Mouse (Mus musculus): Measurements from ENCODE around the gene Tor1a. TPM values are rescaled to one million over a fixed set of nuclear protein-coding genes. Genes with fewer than 3 reads are reported as not detected.
"Not testable (repeated sequence)": the region's sequence is repeated elsewhere in the genome, so short reads cannot be mapped to it uniquely, and the experiment has no call there.

Gene Tor1a
- polyA plus RNA-seq, 1 experiment from 2014 or later: 50.0 TPM

DNA sequence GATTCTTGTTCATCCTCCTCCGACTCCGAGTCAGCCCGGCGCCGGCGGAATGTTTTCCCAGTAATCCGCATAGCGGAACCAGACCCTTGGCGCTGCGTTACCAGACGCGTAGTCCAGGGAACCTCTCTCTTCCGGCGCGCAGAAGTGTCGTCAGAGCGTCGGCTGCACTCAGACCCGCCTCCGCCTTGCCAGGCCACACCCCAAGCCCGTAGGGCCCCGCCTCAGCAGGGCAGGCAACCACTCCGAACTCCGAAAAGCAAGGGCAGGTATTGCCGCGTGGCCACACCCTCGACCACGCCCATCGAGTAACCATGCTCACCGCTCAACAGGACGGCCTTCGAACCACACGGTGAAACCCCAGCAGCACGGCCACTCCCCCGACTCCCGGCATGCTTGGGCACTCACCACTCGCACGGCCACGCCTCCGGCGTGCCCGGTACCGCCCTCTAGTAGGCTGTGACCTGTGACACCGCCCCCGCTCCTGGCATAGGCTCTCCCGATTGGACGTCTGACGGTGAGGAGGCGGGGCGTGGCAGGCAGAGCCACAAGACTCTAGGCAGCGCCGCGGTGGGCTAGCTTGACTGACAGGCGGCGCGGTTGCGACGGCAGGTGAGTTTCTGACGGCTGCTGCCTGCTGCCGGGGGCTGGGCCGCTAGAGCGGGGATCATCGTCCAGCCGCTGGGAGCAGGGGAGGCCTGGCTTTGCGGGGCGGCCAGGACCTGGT lies 14.2 kb upstream of the Tor1a start, which contains the start of the genes BC005624 and Usp20:
Gene BC005624 (minus strand): TSS at position 412 of the 724 bp plus-strand sequence.
Gene Usp20 (plus strand): TSS at position 490 of the 724 bp plus-strand sequence.
- WGBS (ENCODE audit: missing documents): 0% methylated on average over 66 of the region's 66 CpGs
- peak within 1 kb of the TSS; percentile 36 for H3K27ac ChIP-seq
- H3K36me3 ChIP-seq (ENCODE audit: inconsistent target): peaks cover 22% of the 10 kb centered on the region; the same call in 1 of the 2 replicates

GRCm38 (mm10) chr2:30966826-30967225 lies 907 bp downstream of the Tor1a start:
- peak overlapping the region; percentile 79 for H3K4me3 ChIP-seq (ENCODE audit: inconsistent target)
- peaks cover 31% of the 10 kb centered on the region for H3K36me3 ChIP-seq (ENCODE audit: inconsistent target)
- H3K79me2 ChIP-seq (ENCODE audit: inconsistent target): peaks cover 53% of the 10 kb centered on the region
- H3K27ac ChIP-seq: peak overlapping the region; percentile 50
- WGBS (ENCODE audit: missing documents): 2% methylated on average over 16 of the region's 16 CpGs

More for the DNA sequence above, 14.2 kb upstream of the Tor1a start, which contains the start of the genes BC005624 and Usp20:
- Histone ChIP-seq H3K79me2 (ENCODE audit: inconsistent target) (peaks cover 11% of the 10 kb centered on the region), H3K4me3 (ENCODE audit: inconsistent target) (peak within 1 kb of the TSS; percentile 98)

DNA sequence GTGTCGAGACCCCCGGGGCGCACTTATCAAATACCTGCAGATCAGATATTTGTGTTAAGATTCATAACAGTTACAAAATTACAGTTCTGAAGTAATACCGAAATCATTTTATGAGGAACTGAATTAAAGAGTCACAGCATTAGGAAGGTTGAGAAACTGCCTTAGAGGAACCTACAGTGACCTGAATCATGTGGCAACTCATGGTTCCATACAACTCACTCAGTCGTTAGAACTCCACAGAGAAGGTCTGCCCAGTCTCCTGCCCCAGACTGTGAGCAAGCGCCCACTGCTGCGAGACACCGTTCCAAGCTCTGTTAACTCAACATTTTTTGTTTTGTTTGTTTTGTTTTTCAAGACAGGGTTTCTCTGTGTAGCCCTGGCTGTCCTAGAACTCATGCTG lies 2.1 kb downstream of the Tor1a start:
- Histone ChIP-seq H3K27ac (peak overlapping the region; percentile 50), H3K36me3 (ENCODE audit: inconsistent target) (peaks cover 43% of the 10 kb centered on the region), H3K79me2 (ENCODE audit: inconsistent target) (peaks cover 53% of the 10 kb centered on the region), H3K4me3 (ENCODE audit: inconsistent target) (no peak overlapping the region)
- whole genome bisulfite sequencing (ENCODE audit: missing documents): 19% methylated on average over 8 of the region's 8 CpGs

DNA sequence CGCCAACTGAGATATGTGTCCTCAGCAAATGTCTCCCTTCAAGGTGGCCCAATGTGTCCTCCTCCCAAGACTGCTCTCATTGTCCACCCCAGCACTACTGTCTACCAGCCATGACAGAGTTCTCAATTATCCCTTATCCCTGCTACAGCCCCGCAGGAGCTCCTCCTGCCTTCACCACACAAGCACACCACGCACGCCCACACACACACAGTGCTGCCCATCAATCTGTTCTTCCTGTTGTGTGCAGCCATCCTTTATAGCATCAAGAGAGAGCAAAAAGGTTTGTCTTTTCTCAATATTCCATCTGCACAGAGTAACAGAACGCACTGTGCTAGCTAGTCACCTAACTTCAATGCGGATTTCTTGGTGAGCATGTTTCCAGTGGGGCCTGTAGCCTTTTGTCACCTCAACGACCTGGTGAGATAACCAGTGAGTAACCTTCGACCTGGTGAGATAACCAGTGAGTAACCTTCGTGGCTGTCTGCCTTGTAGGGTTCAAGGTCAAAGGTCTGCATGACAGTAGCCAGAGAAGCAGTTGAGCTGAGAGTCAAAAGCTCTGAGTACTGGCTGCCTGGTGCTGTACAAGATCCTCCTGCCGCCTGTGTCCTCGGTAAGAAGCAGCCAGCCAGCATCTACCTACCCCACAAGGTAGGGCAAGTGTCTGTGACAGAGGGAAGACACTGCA lies 5.0 kb downstream of the Tor1a start:
- Histone ChIP-seq H3K4me3 (ENCODE audit: inconsistent target) (no peak overlapping the region), H3K36me3 (ENCODE audit: inconsistent target) (peaks cover 71% of the 10 kb centered on the region), H3K27ac (no peak overlapping the region), H3K79me2 (ENCODE audit: inconsistent target) (peaks cover 57% of the 10 kb centered on the region)
- 92% methylated on average over 11 of the region's 11 CpGs for whole genome bisulfite sequencing (ENCODE audit: missing documents)

DNA sequence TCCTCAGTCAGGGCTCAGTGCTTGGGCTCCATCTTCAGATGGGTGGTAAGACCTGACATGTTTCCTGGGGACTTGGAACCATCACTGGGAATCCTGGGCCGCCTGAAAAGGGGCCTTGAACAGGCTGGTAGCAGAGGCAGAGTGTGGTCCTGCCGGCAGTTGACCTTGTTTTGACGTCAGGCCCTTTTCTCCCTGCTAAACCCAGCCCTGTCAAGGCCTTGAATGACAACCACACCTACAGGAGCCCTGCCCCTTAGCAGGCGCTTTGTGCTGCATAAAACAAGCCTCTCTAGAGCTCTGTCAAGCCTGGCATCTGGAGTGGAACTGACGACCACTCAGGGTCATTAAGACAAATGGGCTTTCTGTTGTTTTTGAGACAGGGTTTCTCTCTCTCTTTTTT lies 7.9 kb downstream of the Tor1a start:
- 76% methylated on average over 5 of the region's 5 CpGs for WGBS (ENCODE audit: missing documents)
- Histone ChIP-seq H3K36me3 (ENCODE audit: inconsistent target) (peaks cover 90% of the 10 kb centered on the region), H3K79me2 (ENCODE audit: inconsistent target) (peaks cover 61% of the 10 kb centered on the region), H3K27ac (no peak overlapping the region), H3K4me3 (ENCODE audit: inconsistent target) (no peak overlapping the region)

GRCm38 (mm10) chr2:30958726-30959125 lies 9.0 kb downstream of the Tor1a start:
- WGBS (ENCODE audit: missing documents): 93% methylated on average over 14 of the region's 14 CpGs
- Histone ChIP-seq H3K79me2 (ENCODE audit: inconsistent target) (peaks cover 60% of the 10 kb centered on the region), H3K36me3 (ENCODE audit: inconsistent target) (peaks cover 79% of the 10 kb centered on the region), H3K4me3 (ENCODE audit: inconsistent target) (no peak overlapping the region), H3K27ac (no peak overlapping the region)

GRCm38 (mm10) chr2:30957511-30957910 lies 10.2 kb downstream of the Tor1a start:
- WGBS (ENCODE audit: missing documents): 84% methylated on average over 4 of the region's 4 CpGs
- H3K36me3 ChIP-seq (ENCODE audit: inconsistent target): peaks cover 67% of the 10 kb centered on the region
- no peak overlapping the region for H3K27ac ChIP-seq
- no peak overlapping the region for H3K4me3 ChIP-seq (ENCODE audit: inconsistent target)
- H3K79me2 ChIP-seq (ENCODE audit: inconsistent target): peaks cover 54% of the 10 kb centered on the region

DNA sequence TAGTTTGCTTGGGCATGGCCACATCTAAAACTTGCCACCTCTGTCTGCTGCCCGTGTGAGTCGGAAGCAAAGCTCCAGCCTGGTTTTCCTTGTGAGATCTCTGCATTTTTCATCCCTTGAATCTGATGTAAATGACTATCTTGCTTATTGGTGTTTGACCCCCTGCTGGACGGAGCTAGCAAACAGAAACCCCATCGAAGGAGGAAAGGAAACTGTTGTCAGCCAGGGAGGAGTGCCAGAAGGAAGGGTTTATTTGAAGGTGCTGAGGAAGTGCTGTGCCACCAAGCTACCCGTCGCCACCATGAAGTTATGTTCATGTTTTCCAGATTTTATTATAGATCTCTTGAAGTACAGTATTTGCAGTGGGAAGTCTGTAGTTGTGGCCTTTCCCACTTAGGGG lies 12.9 kb downstream of the Tor1a start:
- WGBS (ENCODE audit: missing documents): 31% methylated on average over 6 of the region's 6 CpGs
- H3K4me3 ChIP-seq (ENCODE audit: inconsistent target): no peak overlapping the region
- no peak overlapping the region for H3K27ac ChIP-seq
- H3K79me2 ChIP-seq (ENCODE audit: inconsistent target): peaks cover 48% of the 10 kb centered on the region
- H3K36me3 ChIP-seq (ENCODE audit: inconsistent target): peaks cover 40% of the 10 kb centered on the region

DNA sequence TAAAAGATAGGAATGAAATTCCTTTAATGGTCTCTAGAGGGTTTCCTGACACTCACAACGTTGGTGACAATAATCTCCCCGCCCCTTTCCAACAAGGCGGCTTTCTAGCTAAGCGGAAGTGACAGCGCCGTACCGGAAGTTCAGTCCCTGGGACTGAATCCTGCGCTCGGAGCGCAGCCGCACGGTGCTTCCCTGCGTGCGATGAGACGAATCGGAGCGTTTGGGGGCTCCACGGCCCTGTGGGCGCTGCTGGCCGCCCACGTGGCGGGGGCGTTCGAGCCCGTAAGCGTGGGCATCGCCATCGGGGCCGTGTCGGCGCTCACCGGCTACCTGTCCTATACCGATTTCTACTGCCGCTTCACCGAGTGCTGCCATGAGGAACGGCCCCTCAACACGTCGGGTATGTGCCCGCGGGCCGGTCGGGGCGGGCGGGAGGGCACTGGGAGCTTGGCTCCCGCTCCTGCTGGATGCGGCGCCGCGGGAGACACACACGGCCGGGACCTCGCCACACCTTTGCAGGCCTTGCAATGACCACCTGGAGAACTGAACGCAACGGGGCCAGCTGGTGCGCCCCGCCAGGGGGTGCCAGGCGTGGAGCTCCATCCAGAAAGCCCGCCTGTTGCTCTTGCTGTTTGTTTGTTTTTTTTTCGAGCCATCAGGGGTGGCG lies 14.8 kb downstream of the Tor1a start, which contains the start of gene Tor1b:
Gene Tor1b (plus strand): TSS at position 136 of the 667 bp plus-strand sequence.
- Histone ChIP-seq H3K27ac (0 out of 2 replicates have a peak within 1 kb of the TSS, but pooled peaks have one; percentile 13), H3K4me3 (ENCODE audit: inconsistent target) (peak within 1 kb of the TSS; percentile 61), H3K36me3 (ENCODE audit: inconsistent target) (peaks cover 22% of the 10 kb centered on the region), H3K79me2 (ENCODE audit: inconsistent target) (peaks cover 46% of the 10 kb centered on the region)
- WGBS (ENCODE audit: missing documents): under 1% methylated on average over 60 of the region's 60 CpGs

- Histone ChIP-seq H3K36me3 (ENCODE audit: inconsistent target) (peaks cover 17% of the 10 kb centered on the region), H3K27ac (0 out of 2 replicates have a peak overlapping the region, but pooled peaks have one; percentile 13), H3K4me3 (ENCODE audit: inconsistent target) (no peak overlapping the region), H3K79me2 (ENCODE audit: inconsistent target) (peaks cover 41% of the 10 kb centered on the region)
- 43% methylated on average over 5 of the region's 5 CpGs for WGBS (ENCODE audit: missing documents)
Observed at GRCm38 (mm10) chr2:30952457-30952823, 15.3 kb downstream of the Tor1a start.

- WGBS (ENCODE audit: missing documents): 3% methylated on average over 16 of the region's 16 CpGs
- Histone ChIP-seq H3K79me2 (ENCODE audit: inconsistent target) (no peaks in the 10 kb centered on the region), H3K27ac (peak overlapping the region; percentile 25), H3K36me3 (ENCODE audit: inconsistent target) (no peaks in the 10 kb centered on the region), H3K4me3 (ENCODE audit: inconsistent target) (peak overlapping the region; percentile 39)
Observed at GRCm38 (mm10) chr2:30942603-30943011, 25.1 kb downstream of the Tor1a start.

GRCm38 (mm10) chr2:30942116-30942515 lies 25.6 kb downstream of the Tor1a start:
- Histone ChIP-seq H3K27ac (peak overlapping the region; percentile 25), H3K4me3 (ENCODE audit: inconsistent target) (peak overlapping the region; percentile 39)
- not testable (repeated sequence) for H3K36me3 ChIP-seq (ENCODE audit: inconsistent target); H3K79me2 ChIP-seq (ENCODE audit: inconsistent target)
- WGBS (ENCODE audit: missing documents): 19% methylated on average over 5 of the region's 7 CpGs

GRCm38 (mm10) chr2:30941586-30941985 lies 26.1 kb downstream of the Tor1a start:
- whole genome bisulfite sequencing (ENCODE audit: missing documents): 68% methylated on average over 5 of the region's 5 CpGs
- H3K79me2 ChIP-seq (ENCODE audit: inconsistent target): no peaks in the 10 kb centered on the region
- no peak overlapping the region for H3K4me3 ChIP-seq (ENCODE audit: inconsistent target)
- H3K36me3 ChIP-seq (ENCODE audit: inconsistent target): no peaks in the 10 kb centered on the region
- H3K27ac ChIP-seq: no peak overlapping the region

GRCm38 (mm10) chr2:30938574-30938991 lies 29.1 kb downstream of the Tor1a start:
- WGBS (ENCODE audit: missing documents): 81% methylated on average over 3 of the region's 4 CpGs
- H3K36me3 ChIP-seq (ENCODE audit: inconsistent target): no peaks in the 10 kb centered on the region
- no peak overlapping the region for H3K4me3 ChIP-seq (ENCODE audit: inconsistent target)
- H3K79me2 ChIP-seq (ENCODE audit: inconsistent target): no peaks in the 10 kb centered on the region
- H3K27ac ChIP-seq: no peak overlapping the region

All from macrophage (primary cell).